Mouse (Mus musculus): ENCODE data around the gene Gm39566. TPM values are rescaled to one million over a fixed set of nuclear protein-coding genes. Genes with fewer than 3 reads are reported as not detected.

The Gm39566 gene
- total and polyA plus RNA-seq, 2 experiments from 2014 or later, result not detected

- no peak for TF ChIP-seq CTCF (IDR thresholded peaks at IDR 0.05; ENCODE audit: low read depth)
- Histone ChIP-seq H3K4me2 (ENCODE audit: low read depth) (no peak within 1 kb of the TSS), H3K27ac (ENCODE audit: low read depth, low read length) (no peak within 1 kb of the TSS), H3K36me3 (ENCODE audit: insufficient read depth) (no peaks in the 10 kb centered on the region), H3K4me1 (ENCODE audit: insufficient read depth) (peaks cover 14% of the 10 kb centered on the region), H3K27me3 (ENCODE audit: insufficient read depth, low read length) (no peaks in the 10 kb centered on the region), H3K4me3 (ENCODE audit: low read depth, low read length) (no peak within 1 kb of the TSS), H3K9me3 (ENCODE audit: low read length) (no peaks in the 10 kb centered on the region), H3K9ac (no peak within 1 kb of the TSS)
- 79% methylated on average over 1 of the region's 1 CpGs for WGBS
- ATAC-seq, result no peak
- no peak for DNase-seq
Observed at GRCm38 (mm10) chr11:69761868-69762267, 53.2 kb downstream of the Gm39566 start, which contains the start of gene Slc35g3. Gene Slc35g3, minus strand, starts transcription at chr11:69761968.

Other genes starting within 250 kb of the Gm39566 start
Only the 30 nearest of the 44 such genes appear.
- not detected in 2 replicates for gene Sox15, start 160.0 kb downstream of the Gm39566 start, total RNA-seq (2014; rRNA removed)
- gene Sox15, start 160.0 kb downstream of the Gm39566 start, polyA plus RNA-seq (2015; fragmentation: Nextera tagmentation; extraction: Ambion mirVana), result not detected in 2 replicates
- 158 and 214 TPM in 2 replicates for gene Mpdu1, start 152.7 kb downstream of the Gm39566 start, total RNA-seq (2014; rRNA removed)
- gene Mpdu1, start 152.7 kb downstream of the Gm39566 start, polyA plus RNA-seq (2015; fragmentation: Nextera tagmentation; extraction: Ambion mirVana), result 118 and 122 TPM in 2 replicates
- gene Cd68, start 149.1 kb downstream of the Gm39566 start, total RNA-seq (2014; rRNA removed), result 6.4 and 7.7 TPM in 2 replicates
- gene Cd68, start 149.1 kb downstream of the Gm39566 start, polyA plus RNA-seq (2015; fragmentation: Nextera tagmentation; extraction: Ambion mirVana), result 16.0 and 16.3 TPM in 2 replicates
- 1,003 and 1,045 TPM in 2 replicates for gene Eif4a1, start 142.9 kb downstream of the Gm39566 start, total RNA-seq (2014; rRNA removed)
- gene Eif4a1, start 142.9 kb downstream of the Gm39566 start, polyA plus RNA-seq (2015; fragmentation: Nextera tagmentation; extraction: Ambion mirVana), result 614 and 772 TPM in 2 replicates
- gene Senp3, start 133.2 kb downstream of the Gm39566 start, total RNA-seq (2014; rRNA removed), result 79.2 and 82.4 TPM in 2 replicates
- gene Senp3, start 133.2 kb downstream of the Gm39566 start, polyA plus RNA-seq (2015; fragmentation: Nextera tagmentation; extraction: Ambion mirVana), result 60.6 and 77.6 TPM in 2 replicates
- 1.3 TPM in 1 of 2 replicates, not detected in the other for gene Tnfsf13, start 129.5 kb downstream of the Gm39566 start, total RNA-seq (2014; rRNA removed)
- gene Tnfsf13, start 129.5 kb downstream of the Gm39566 start, polyA plus RNA-seq (2015; fragmentation: Nextera tagmentation; extraction: Ambion mirVana), result 0.48 and 0.61 TPM in 2 replicates
- gene Tnfsf12, start 119.4 kb downstream of the Gm39566 start, total RNA-seq (2014; rRNA removed), result 3.3 and 6.7 TPM in 2 replicates
- gene Tnfsf12, start 119.4 kb downstream of the Gm39566 start, polyA plus RNA-seq (2015; fragmentation: Nextera tagmentation; extraction: Ambion mirVana), result 4.3 and 7.4 TPM in 2 replicates
- gene Tnfsfm13, start 119.2 kb downstream of the Gm39566 start, total RNA-seq (2014; rRNA removed), result 0.95 and 4.4 TPM in 2 replicates
- 1.4 and 2.1 TPM in 2 replicates for gene Tnfsfm13, start 119.2 kb downstream of the Gm39566 start, polyA plus RNA-seq (2015; fragmentation: Nextera tagmentation; extraction: Ambion mirVana)
- 11.1 and 20.5 TPM in 2 replicates for gene Polr2a, start 56.7 kb downstream of the Gm39566 start, total RNA-seq (2014; rRNA removed)
- 9.1 and 10.0 TPM in 2 replicates for gene Polr2a, start 56.7 kb downstream of the Gm39566 start, polyA plus RNA-seq (2015; fragmentation: Nextera tagmentation; extraction: Ambion mirVana)
- not detected in 2 replicates for gene Slc35g3, start 53.3 kb downstream of the Gm39566 start, total RNA-seq (2014; rRNA removed)
- 0.21 TPM in 1 of 2 replicates, not detected in the other for gene Slc35g3, start 53.3 kb downstream of the Gm39566 start, polyA plus RNA-seq (2015; fragmentation: Nextera tagmentation; extraction: Ambion mirVana)
- 20.3 and 22.9 TPM in 2 replicates for gene Zbtb4, start 49.4 kb downstream of the Gm39566 start, total RNA-seq (2014; rRNA removed)
- gene Zbtb4, start 49.4 kb downstream of the Gm39566 start, polyA plus RNA-seq (2015; fragmentation: Nextera tagmentation; extraction: Ambion mirVana), result 2.1 and 2.7 TPM in 2 replicates
- gene Chrnb1, start 19.4 kb downstream of the Gm39566 start, total RNA-seq (2014; rRNA removed), result 0.33 and 3.8 TPM in 2 replicates
- gene Chrnb1, start 19.4 kb downstream of the Gm39566 start, polyA plus RNA-seq (2015; fragmentation: Nextera tagmentation; extraction: Ambion mirVana), result 0.69 and 1.2 TPM in 2 replicates
- gene Fgf11, start 13.4 kb downstream of the Gm39566 start, total RNA-seq (2014; rRNA removed), result 10.1 and 15.9 TPM in 2 replicates
- gene Fgf11, start 13.4 kb downstream of the Gm39566 start, polyA plus RNA-seq (2015; fragmentation: Nextera tagmentation; extraction: Ambion mirVana), result 1.6 and 3.1 TPM in 2 replicates
- 0.23 and 0.76 TPM in 2 replicates for gene Tmem102, start 9.7 kb downstream of the Gm39566 start, total RNA-seq (2014; rRNA removed)
- gene Tmem102, start 9.7 kb downstream of the Gm39566 start, polyA plus RNA-seq (2015; fragmentation: Nextera tagmentation; extraction: Ambion mirVana), result 0.74 and 1.2 TPM in 2 replicates
- not detected in 2 replicates for gene Spem2, start 3.2 kb upstream of the Gm39566 start, total RNA-seq (2014; rRNA removed)
- gene Spem2, start 3.2 kb upstream of the Gm39566 start, polyA plus RNA-seq (2015; fragmentation: Nextera tagmentation; extraction: Ambion mirVana), result not detected in 2 replicates
- gene Spem1, start 6.9 kb upstream of the Gm39566 start, total RNA-seq (2014; rRNA removed), result 0.38 and 0.62 TPM in 2 replicates
- 0.23 and 0.50 TPM in 2 replicates for gene Spem1, start 6.9 kb upstream of the Gm39566 start, polyA plus RNA-seq (2015; fragmentation: Nextera tagmentation; extraction: Ambion mirVana)
- 82.2 and 104 TPM in 2 replicates for gene Nlgn2, start 22.5 kb upstream of the Gm39566 start, total RNA-seq (2014; rRNA removed)
- 13.0 and 18.2 TPM in 2 replicates for gene Nlgn2, start 22.5 kb upstream of the Gm39566 start, polyA plus RNA-seq (2015; fragmentation: Nextera tagmentation; extraction: Ambion mirVana)
- gene Tmem256, start 23.2 kb upstream of the Gm39566 start, total RNA-seq (2014; rRNA removed), result 117 and 189 TPM in 2 replicates
- 350 and 422 TPM in 2 replicates for gene Tmem256, start 23.2 kb upstream of the Gm39566 start, polyA plus RNA-seq (2015; fragmentation: Nextera tagmentation; extraction: Ambion mirVana)
- gene Plscr3, start 31.1 kb upstream of the Gm39566 start, total RNA-seq (2014; rRNA removed), result 26.6 and 30.6 TPM in 2 replicates
- gene Plscr3, start 31.1 kb upstream of the Gm39566 start, polyA plus RNA-seq (2015; fragmentation: Nextera tagmentation; extraction: Ambion mirVana), result 36.2 and 38.2 TPM in 2 replicates
- gene Tnk1, start 43.4 kb upstream of the Gm39566 start, total RNA-seq (2014; rRNA removed), result not detected in 2 replicates
- 0.10 and 0.23 TPM in 2 replicates for gene Tnk1, start 43.4 kb upstream of the Gm39566 start, polyA plus RNA-seq (2015; fragmentation: Nextera tagmentation; extraction: Ambion mirVana)
- gene Tmem95, start 62.7 kb upstream of the Gm39566 start, total RNA-seq (2014; rRNA removed), result not detected in 2 replicates
- not detected in 2 replicates for gene Tmem95, start 62.7 kb upstream of the Gm39566 start, polyA plus RNA-seq (2015; fragmentation: Nextera tagmentation; extraction: Ambion mirVana)
- gene Kctd11, start 66.1 kb upstream of the Gm39566 start, total RNA-seq (2014; rRNA removed), result 1.0 and 1.3 TPM in 2 replicates
- gene Kctd11, start 66.1 kb upstream of the Gm39566 start, polyA plus RNA-seq (2015; fragmentation: Nextera tagmentation; extraction: Ambion mirVana), result 0.58 and 0.88 TPM in 2 replicates
- 0.90 TPM in 1 of 2 replicates, not detected in the other for gene Acap1, start 80.2 kb upstream of the Gm39566 start, total RNA-seq (2014; rRNA removed)
- gene Acap1, start 80.2 kb upstream of the Gm39566 start, polyA plus RNA-seq (2015; fragmentation: Nextera tagmentation; extraction: Ambion mirVana), result 0.26 and 0.48 TPM in 2 replicates
- 9.2 and 10.5 TPM in 2 replicates for gene 2810408A11Rik, start 85.7 kb upstream of the Gm39566 start, total RNA-seq (2014; rRNA removed)
- gene 2810408A11Rik, start 85.7 kb upstream of the Gm39566 start, polyA plus RNA-seq (2015; fragmentation: Nextera tagmentation; extraction: Ambion mirVana), result 10.6 and 11.4 TPM in 2 replicates
- 97.4 and 155 TPM in 2 replicates for gene Neurl4, start 85.8 kb upstream of the Gm39566 start, total RNA-seq (2014; rRNA removed)
- 15.6 and 18.2 TPM in 2 replicates for gene Neurl4, start 85.8 kb upstream of the Gm39566 start, polyA plus RNA-seq (2015; fragmentation: Nextera tagmentation; extraction: Ambion mirVana)
- 44.4 and 48.0 TPM in 2 replicates for gene Gps2, start 98.6 kb upstream of the Gm39566 start, total RNA-seq (2014; rRNA removed)
- 64.9 and 67.1 TPM in 2 replicates for gene Gps2, start 98.6 kb upstream of the Gm39566 start, polyA plus RNA-seq (2015; fragmentation: Nextera tagmentation; extraction: Ambion mirVana)
- 489 and 520 TPM in 2 replicates for gene Eif5a, start 106.7 kb upstream of the Gm39566 start, total RNA-seq (2014; rRNA removed)
- 1,306 and 1,372 TPM in 2 replicates for gene Eif5a, start 106.7 kb upstream of the Gm39566 start, polyA plus RNA-seq (2015; fragmentation: Nextera tagmentation; extraction: Ambion mirVana)
- gene Ybx2, start 120.5 kb upstream of the Gm39566 start, total RNA-seq (2014; rRNA removed), result 7.8 and 22.8 TPM in 2 replicates
- 1.5 and 2.5 TPM in 2 replicates for gene Ybx2, start 120.5 kb upstream of the Gm39566 start, polyA plus RNA-seq (2015; fragmentation: Nextera tagmentation; extraction: Ambion mirVana)
- gene Slc2a4, start 132.9 kb upstream of the Gm39566 start, total RNA-seq (2014; rRNA removed), result 4.1 and 7.8 TPM in 2 replicates
- 3.5 and 3.9 TPM in 2 replicates for gene Slc2a4, start 132.9 kb upstream of the Gm39566 start, polyA plus RNA-seq (2015; fragmentation: Nextera tagmentation; extraction: Ambion mirVana)
- gene Cldn7, start 149.5 kb upstream of the Gm39566 start, total RNA-seq (2014; rRNA removed), result not detected in 2 replicates
- gene Cldn7, start 149.5 kb upstream of the Gm39566 start, polyA plus RNA-seq (2015; fragmentation: Nextera tagmentation; extraction: Ambion mirVana), result 0.34 and 0.42 TPM in 2 replicates